Mouse (Mus musculus) liver, postnatal 0 days (tissue): Measurements from ENCODE around the gene Ggt1. TPM values are rescaled to one million over a fixed set of nuclear protein-coding genes. Genes with fewer than 3 reads are reported as not detected.

ENCODE experiments used
- ATAC-seq: fragments of 200-750 bp; cut with Nextera tagmentation; 2 replicates; pipeline ENCODE4 v1.8.0; 2017; ENCODE audit warnings: mild to moderate bottlenecking, moderate library complexity
- DNase-seq: peaks from one replicate; pipeline ENCODE4 v3.0.0-alpha.2; 2016
- H3K27ac ChIP-seq: fragments of 300-500 bp; sonication (generic); 2 replicates; pipeline ENCODE4 v1.5.1; 2014; ENCODE audit warnings: antibody characterized with exemption, moderate library complexity, mild to moderate bottlenecking, low read depth
- H3K27me3 ChIP-seq: fragments of 300-500 bp; sonication (generic); 2 replicates; pipeline ENCODE4 v1.6.1; 2014; ENCODE audit warnings: low read length, control low read depth, mixed read lengths; ENCODE audit not compliant: insufficient read depth
- H3K36me3 ChIP-seq: fragments of 300-500 bp; sonication (generic); replicated peaks from 2 replicates; pipeline ENCODE4 v1.6.1; 2014; ENCODE audit warnings: mild to moderate bottlenecking, control low read depth, low read length, moderate library complexity, mixed read lengths; ENCODE audit not compliant: insufficient read depth
- H3K4me1 ChIP-seq: fragments of 300-500 bp; sonication (generic); 2 replicates; pipeline ENCODE4 v1.6.1; 2014; ENCODE audit warnings: antibody characterized with exemption, mild to moderate bottlenecking, control low read depth; ENCODE audit not compliant: insufficient read depth
- H3K4me2 ChIP-seq: fragments of 300-500 bp; sonication (generic); 2 replicates; pipeline ENCODE4 v1.6.1; 2014; ENCODE audit warnings: low read depth, mild to moderate bottlenecking, low read length, moderate library complexity, mixed read lengths
- H3K4me3 ChIP-seq: fragments of 300-500 bp; sonication (generic); 2 replicates; pipeline ENCODE4 v1.5.1; 2014; ENCODE audit warnings: low read depth, low read length
- H3K9ac ChIP-seq: fragments of 300-500 bp; sonication (generic); replicated peaks from 2 replicates; pipeline ENCODE4 v1.6.1; 2014; ENCODE audit warnings: mild to moderate bottlenecking, moderate library complexity
- H3K9me3 ChIP-seq: fragments of 300-500 bp; sonication (generic); 2 replicates; pipeline ENCODE4 v1.6.1; 2016; ENCODE audit warnings: mild to moderate bottlenecking, control low read depth, low read length, mixed read lengths
- CTCF ChIP-seq: sonication (generic); IDR thresholded peaks from 2 replicates; pipeline ENCODE4 v1.5.1; 2016; ENCODE audit warnings: antibody characterized with exemption, low read depth
- EP300 ChIP-seq: IDR thresholded peaks from 2 replicates; pipeline ENCODE4 v1.6.1; 2016; ENCODE audit warnings: antibody characterized with exemption, low read depth, mild to moderate bottlenecking
- WGBS: fragments of 180-500 bp; shearing (Covaris S2); extraction: QIAGEN DNeasy Blood & Tissue Kit; methylation state at CpG from one replicate; pipeline ENCODE4 v1.1.7; 2014; ENCODE audit not compliant: insufficient replicate concordance; 5-methylcytosine and 5-hydroxymethylcytosine counted together
- polyA plus RNA-seq: library from polyadenylated mRNA; unstranded; fragments of >200 nt; fragmentation: Nextera tagmentation; extraction: Ambion mirVana; gene quantifications from 2 replicates; pipeline ENCODE4 v1.2.1, GENCODE M21; 2015

Gene Ggt1
- polyA plus RNA-seq, 1 experiment from 2014 or later, result 27.4 TPM

DNA sequence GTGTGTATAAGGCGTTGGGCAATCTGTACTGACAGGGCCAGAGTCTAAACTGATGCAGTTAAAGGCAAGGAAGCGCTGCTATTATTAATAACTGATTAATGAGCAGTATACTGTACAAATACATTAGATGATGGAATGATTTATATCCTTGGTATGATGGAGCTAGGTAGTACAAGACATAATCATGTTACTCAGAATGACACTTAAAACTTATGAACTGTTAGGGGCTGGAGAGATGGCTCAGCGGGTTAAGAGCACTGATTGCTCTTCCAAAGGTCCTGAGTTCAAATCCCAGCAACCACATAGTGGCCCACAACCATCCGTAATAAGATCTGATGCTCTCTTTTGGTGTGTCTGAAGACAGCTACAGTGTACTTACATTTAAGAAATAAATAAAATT lies 45.8 kb downstream of the Ggt1 start:
- H3K4me2 ChIP-seq, result no peak overlapping the region
- ATAC-seq (no peak), DNase-seq (no peak)
- H3K27me3 ChIP-seq, result no peaks in the 10 kb centered on the region
- 81% methylated on average over 4 of the region's 4 CpGs for WGBS
- H3K9ac ChIP-seq, result no peak overlapping the region
- H3K4me1 ChIP-seq, result no peaks in the 10 kb centered on the region
- no peak overlapping the region for H3K4me3 ChIP-seq
- no peaks in the 10 kb centered on the region for H3K36me3 ChIP-seq
- no peak for TF ChIP-seq EP300
- TF ChIP-seq CTCF, result no peak
- H3K9me3 ChIP-seq, result no peaks in the 10 kb centered on the region
- H3K27ac ChIP-seq, result no peak overlapping the region

DNA sequence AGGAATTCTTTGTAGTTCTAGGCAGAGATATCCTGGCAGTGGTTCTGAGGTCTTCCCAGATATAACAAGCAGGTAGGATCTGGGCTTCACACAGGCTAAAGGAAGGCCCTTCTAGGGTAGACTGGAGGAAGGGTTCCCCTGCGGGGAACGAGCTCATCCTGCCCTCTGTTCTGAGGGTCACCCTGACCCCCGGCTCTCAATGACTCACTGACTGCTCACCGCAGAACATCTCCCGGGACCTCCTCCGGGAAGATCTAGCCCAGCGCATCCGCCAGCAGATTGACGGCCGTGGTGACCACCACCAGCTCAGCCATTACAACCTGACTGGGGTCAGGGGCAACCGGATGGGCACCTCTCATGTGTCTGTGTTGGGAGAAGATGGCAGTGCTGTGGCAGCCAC lies 47.6 kb downstream of the Ggt1 start:
- no peaks in the 10 kb centered on the region for H3K27me3 ChIP-seq
- no peak for ATAC-seq
- H3K9me3 ChIP-seq, result no peaks in the 10 kb centered on the region
- no peak for TF ChIP-seq CTCF
- TF ChIP-seq EP300, result no peak
- H3K4me3 ChIP-seq, result no peak overlapping the region
- DNase-seq, result no peak
- no peaks in the 10 kb centered on the region for H3K4me1 ChIP-seq
- H3K36me3 ChIP-seq, result no peaks in the 10 kb centered on the region
- no peak overlapping the region for H3K27ac ChIP-seq
- WGBS, result 87% methylated on average over 11 of the region's 11 CpGs
- no peak overlapping the region for H3K4me2 ChIP-seq
- no peak overlapping the region for H3K9ac ChIP-seq

DNA sequence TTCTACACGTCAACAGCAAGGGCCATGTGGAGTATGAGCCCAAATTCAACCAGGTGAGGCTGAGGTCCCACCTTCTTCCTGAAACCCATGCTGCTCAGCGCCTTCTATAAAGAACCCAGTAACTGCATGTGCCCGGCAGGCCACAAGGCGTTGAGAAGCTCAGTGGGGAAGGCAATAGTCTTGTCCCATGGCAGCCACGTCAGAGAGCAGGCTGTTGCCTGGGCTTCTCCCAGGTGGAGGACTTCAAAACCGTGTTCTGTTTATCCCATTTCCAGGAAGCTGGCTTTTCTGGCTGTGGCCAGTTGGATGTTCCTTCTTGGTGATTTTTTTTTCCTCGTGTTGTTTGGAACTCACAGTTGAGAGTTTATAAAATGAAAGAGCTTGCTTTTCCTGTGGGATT lies 49.1 kb downstream of the Ggt1 start:
- TF ChIP-seq EP300, result no peak
- no peak for TF ChIP-seq CTCF
- no peak overlapping the region for H3K27ac ChIP-seq
- no peaks in the 10 kb centered on the region for H3K9me3 ChIP-seq
- H3K27me3 ChIP-seq, result no peaks in the 10 kb centered on the region
- H3K36me3 ChIP-seq, result no peaks in the 10 kb centered on the region
- DNase-seq, result no peak
- no peak overlapping the region for H3K4me2 ChIP-seq
- no peak overlapping the region for H3K4me3 ChIP-seq
- 52% methylated on average over 7 of the region's 7 CpGs for WGBS
- ATAC-seq, result no peak
- no peak overlapping the region for H3K9ac ChIP-seq
- no peaks in the 10 kb centered on the region for H3K4me1 ChIP-seq

GRCm38 (mm10) chr10:75616044-75616443 lies 54.6 kb downstream of the Ggt1 start:
- WGBS, result 51% methylated on average over 4 of the region's 4 CpGs

DNA sequence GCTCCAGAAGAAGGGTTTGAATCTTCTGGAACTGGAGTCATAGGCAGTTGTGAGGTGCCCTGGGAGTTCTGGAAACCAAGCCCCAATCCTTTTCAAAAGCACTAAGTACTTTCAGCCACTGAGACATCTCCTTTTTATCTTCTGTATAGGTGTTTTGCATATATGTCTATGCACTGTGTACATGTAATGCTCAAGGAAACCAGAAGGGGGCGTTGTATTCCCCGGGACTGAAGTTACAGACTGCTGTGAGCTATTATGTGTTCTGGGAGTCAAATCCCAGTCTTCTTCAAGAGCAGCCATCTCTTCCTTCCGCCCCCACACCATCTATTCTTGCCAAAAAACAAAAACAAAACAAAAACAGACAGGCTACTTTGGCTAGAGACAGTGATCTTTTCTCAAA lies 59.4 kb downstream of the Ggt1 start:
- no peak overlapping the region for H3K4me2 ChIP-seq
- no peak for TF ChIP-seq EP300
- peak; percentile 50 for TF ChIP-seq CTCF
- DNase-seq, result no peak
- WGBS, result 44% methylated on average over 3 of the region's 3 CpGs
- no peak overlapping the region for H3K4me3 ChIP-seq
- H3K9me3 ChIP-seq, result no peaks in the 10 kb centered on the region
- no peaks in the 10 kb centered on the region for H3K27me3 ChIP-seq
- no peaks in the 10 kb centered on the region for H3K36me3 ChIP-seq
- no peak overlapping the region for H3K27ac ChIP-seq
- H3K4me1 ChIP-seq, result no peaks in the 10 kb centered on the region
- no peak for ATAC-seq
- H3K9ac ChIP-seq, result no peak overlapping the region

More at GRCm38 (mm10) chr10:75616044-75616443, 54.6 kb downstream of the Ggt1 start:
- DNase-seq (no peak), ATAC-seq (no peak)
- Histone ChIP-seq H3K4me2 (no peak overlapping the region), H3K9ac (no peak overlapping the region), H3K9me3 (no peaks in the 10 kb centered on the region), H3K36me3 (no peaks in the 10 kb centered on the region), H3K4me3 (no peak overlapping the region), H3K27ac (no peak overlapping the region), H3K27me3 (no peaks in the 10 kb centered on the region), H3K4me1 (no peaks in the 10 kb centered on the region)
- no peak for TF ChIP-seq EP300
- no peak for TF ChIP-seq CTCF

- Histone ChIP-seq H3K9me3 (peaks cover 3% of the 10 kb centered on the region; the same call in 1 of the 2 replicates), H3K4me2 (no peak overlapping the region), H3K9ac (no peak overlapping the region), H3K27ac (no peak overlapping the region), H3K27me3 (no peaks in the 10 kb centered on the region), H3K36me3 (no peaks in the 10 kb centered on the region), H3K4me1 (no peaks in the 10 kb centered on the region), H3K4me3 (no peak overlapping the region)
- no peak for TF ChIP-seq CTCF
- no peak for TF ChIP-seq EP300
- WGBS, result 59% methylated on average over 6 of the region's 6 CpGs
- ATAC-seq, result no peak
- no peak for DNase-seq
Observed at GRCm38 (mm10) chr10:75625920-75626319, 64.5 kb downstream of the Ggt1 start.

DNA sequence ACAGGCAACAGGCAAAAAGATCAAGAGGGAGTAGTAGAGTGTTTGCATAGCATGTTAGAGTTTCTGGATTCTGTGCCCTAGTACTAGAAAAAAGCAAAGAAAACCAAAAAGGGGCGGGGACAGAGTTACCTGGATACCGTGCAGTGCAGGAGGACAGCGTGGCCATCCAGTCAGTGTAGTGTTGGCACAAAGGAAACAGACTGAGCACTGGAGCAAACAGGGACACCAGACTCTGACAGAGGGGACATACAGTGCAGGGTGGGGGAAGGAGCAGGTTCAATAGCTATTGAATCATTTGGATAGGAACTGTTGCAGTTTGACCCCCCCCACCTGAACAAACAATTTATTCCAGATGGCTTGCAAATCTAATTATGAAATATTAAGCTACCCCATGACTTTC lies 65.6 kb downstream of the Ggt1 start:
- H3K4me2 ChIP-seq, result no peak overlapping the region
- no peaks in the 10 kb centered on the region for H3K27me3 ChIP-seq
- TF ChIP-seq CTCF (no peak), EP300 (no peak)
- no peak overlapping the region for H3K9ac ChIP-seq
- H3K9me3 ChIP-seq, result peaks cover 3% of the 10 kb centered on the region; the same call in 1 of the 2 replicates
- ATAC-seq (peak; percentile 64), DNase-seq (no peak)
- H3K36me3 ChIP-seq, result no peaks in the 10 kb centered on the region
- no peak overlapping the region for H3K4me3 ChIP-seq
- H3K4me1 ChIP-seq, result no peaks in the 10 kb centered on the region
- WGBS, result 56% methylated on average over 3 of the region's 3 CpGs
- H3K27ac ChIP-seq, result no peak overlapping the region
